Mouse (Mus musculus) liver, postnatal 0 days (tissue): Measurements from ENCODE around the gene Cycs.

ENCODE experiments used
- CTCF ChIP-seq: sonication (generic); IDR thresholded peaks from 2 replicates; pipeline ENCODE4 v1.5.1; 2016; ENCODE audit warnings: antibody characterized with exemption, low read depth
- EP300 ChIP-seq: IDR thresholded peaks from 2 replicates; pipeline ENCODE4 v1.6.1; 2016; ENCODE audit warnings: antibody characterized with exemption, low read depth, mild to moderate bottlenecking

- TF ChIP-seq CTCF (peak; percentile 72), EP300 (no peak)
Measured at GRCm38 (mm10) chr6:50566141-50566996, at the start of gene Cycs.
